Mouse (Mus musculus): ENCODE results near the gene Tulp1. TPM values are rescaled to one million over a fixed set of nuclear protein-coding genes. Genes with fewer than 3 reads are reported as not detected.
"Not testable (repeated sequence)": the region's sequence is repeated elsewhere in the genome, so short reads cannot be mapped to it uniquely, and the experiment has no call there.

Tulp1 gene
- polyA plus RNA-seq, 1 experiment = 0.27 TPM

DNA sequence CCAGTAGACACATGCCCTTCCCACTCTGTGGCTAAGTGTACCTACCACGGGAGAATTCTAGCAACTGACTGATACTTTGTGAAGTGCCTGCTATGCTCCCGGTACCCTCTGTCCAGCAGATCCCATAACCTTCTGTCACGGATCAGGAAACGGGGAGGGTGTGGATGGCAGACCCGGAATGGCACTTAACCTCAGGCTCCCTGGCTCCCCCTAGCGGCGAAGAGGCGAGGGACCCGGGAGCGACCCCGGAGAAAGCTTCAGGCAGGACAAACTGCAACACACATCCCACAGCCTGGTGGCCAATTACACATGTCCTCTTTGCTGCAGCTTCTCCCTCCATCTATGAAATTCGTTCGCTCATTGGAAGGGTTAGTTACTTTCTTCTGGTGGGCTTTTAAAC, 3.4 kb upstream of the Tulp1 start:
- no peaks in the 10 kb centered on the region for H3K79me2 ChIP-seq (ENCODE audit: control insufficient read depth, insufficient read depth)
- TF ChIP-seq CTCF (IDR thresholded peaks at IDR 0.05; ENCODE audit: control insufficient read depth, insufficient read depth, insufficient read length) = peak; percentile 92
- TF ChIP-seq USF1 (IDR thresholded peaks at IDR 0.05; ENCODE audit: low read depth) = no peak
- TF ChIP-seq MYOD1 (IDR thresholded peaks at IDR 0.05; ENCODE audit: control insufficient read depth, insufficient read length, low read depth) = no peak
- no peak for TF ChIP-seq MAX (IDR thresholded peaks at IDR 0.05)
- no peaks in the 10 kb centered on the region for H3K27me3 ChIP-seq (ENCODE audit: control insufficient read depth, insufficient read depth, insufficient read length)
- H3K36me3 ChIP-seq (ENCODE audit: control insufficient read depth, insufficient read depth) = no peaks in the 10 kb centered on the region
- no peaks in the 10 kb centered on the region for H3K79me3 ChIP-seq (ENCODE audit: low read depth)
- H3K4me3 ChIP-seq (ENCODE audit: insufficient read depth, poor library complexity, severe bottlenecking) = no peak overlapping the region
- H3ac ChIP-seq (ENCODE audit: control insufficient read depth, insufficient read length, low read depth) = no peak overlapping the region

DNA sequence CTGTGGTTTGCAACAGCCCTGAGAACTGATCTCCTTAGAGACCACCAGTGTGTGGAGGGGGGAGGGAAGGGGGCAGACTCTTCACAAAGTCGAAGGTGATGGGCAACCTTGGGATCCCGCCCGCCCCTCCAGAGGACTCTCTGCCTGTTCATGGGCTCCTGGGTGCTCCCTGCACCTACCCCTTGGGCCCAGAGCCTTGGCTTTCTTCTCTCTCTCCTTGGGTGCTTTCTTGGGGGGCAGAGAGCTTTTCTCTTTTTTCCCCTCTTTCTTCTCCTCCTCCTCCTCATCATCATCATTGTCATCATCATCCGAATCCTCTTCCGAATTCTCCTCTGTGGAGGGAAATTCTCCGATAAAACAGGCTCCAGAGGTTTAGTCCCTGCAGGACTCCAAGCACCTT, 1.5 kb downstream of the Tulp1 start:
- H3K4me3 ChIP-seq (ENCODE audit: insufficient read depth, poor library complexity, severe bottlenecking) = no peak overlapping the region
- no peaks in the 10 kb centered on the region for H3K36me3 ChIP-seq (ENCODE audit: control insufficient read depth, insufficient read depth)
- TF ChIP-seq CEBPB (IDR thresholded peaks at IDR 0.05; ENCODE audit: low read depth) (no peak), USF1 (IDR thresholded peaks at IDR 0.05; ENCODE audit: low read depth) (no peak), MYOG (IDR thresholded peaks at IDR 0.05; ENCODE audit: control insufficient read depth, extremely low read depth, insufficient read length) (no peak), MYOD1 (IDR thresholded peaks at IDR 0.05; ENCODE audit: control insufficient read depth, insufficient read length, low read depth) (no peak), FOSL1 (IDR thresholded peaks at IDR 0.05; ENCODE audit: insufficient read depth, low read length, poor library complexity, severe bottlenecking) (no peak), CTCF (IDR thresholded peaks at IDR 0.05; ENCODE audit: control insufficient read depth, insufficient read depth, insufficient read length) (no peak), MAX (IDR thresholded peaks at IDR 0.05) (no peak)
- H3K27me3 ChIP-seq (ENCODE audit: control insufficient read depth, insufficient read depth, insufficient read length) = no peaks in the 10 kb centered on the region
- H3K79me3 ChIP-seq (ENCODE audit: low read depth) = no peaks in the 10 kb centered on the region
- H3K79me2 ChIP-seq (ENCODE audit: control insufficient read depth, insufficient read depth) = no peaks in the 10 kb centered on the region
- H3ac ChIP-seq (ENCODE audit: control insufficient read depth, insufficient read length, low read depth) = no peak overlapping the region

DNA sequence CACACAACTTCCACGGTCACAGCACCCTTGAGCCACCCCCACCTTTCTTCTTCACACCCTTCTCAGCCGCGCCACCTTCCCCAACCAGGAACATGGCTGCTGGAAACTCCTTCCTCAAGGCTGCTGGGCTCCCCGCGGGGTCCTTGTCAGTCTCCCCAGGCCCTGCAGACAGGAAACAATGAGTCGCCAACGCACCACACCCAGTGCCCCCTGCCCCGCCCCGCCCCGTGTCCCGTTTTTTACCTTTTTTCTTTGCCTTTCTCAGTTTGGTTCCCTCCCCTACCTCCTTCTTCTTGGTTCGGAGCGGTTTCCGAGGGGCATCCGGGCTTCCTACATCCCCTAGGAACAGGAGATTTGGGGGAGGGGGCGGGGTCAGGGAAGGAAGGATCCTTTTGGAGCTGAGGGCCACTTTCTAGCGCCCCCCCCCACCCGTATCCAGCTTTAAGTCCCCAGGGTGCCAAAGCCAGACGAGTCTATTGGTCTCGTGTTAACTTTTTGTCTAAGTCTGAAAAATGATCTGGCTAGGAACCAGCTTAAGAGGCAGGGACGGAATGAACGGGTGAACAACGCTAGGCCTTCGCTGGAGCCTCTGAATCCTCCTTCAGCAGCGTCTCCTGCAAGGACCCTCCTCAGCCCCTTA, 2.2 kb downstream of the Tulp1 start:
- Histone ChIP-seq H3K27me3 (ENCODE audit: control insufficient read depth, insufficient read depth, insufficient read length) (no peaks in the 10 kb centered on the region), H3K36me3 (ENCODE audit: control insufficient read depth, insufficient read depth) (no peaks in the 10 kb centered on the region), H3ac (ENCODE audit: control insufficient read depth, insufficient read length, low read depth) (no peak overlapping the region), H3K4me3 (ENCODE audit: insufficient read depth, poor library complexity, severe bottlenecking) (no peak overlapping the region), H3K79me2 (ENCODE audit: control insufficient read depth, insufficient read depth) (no peaks in the 10 kb centered on the region), H3K79me3 (ENCODE audit: low read depth) (no peaks in the 10 kb centered on the region)
- TF ChIP-seq MAX (IDR thresholded peaks at IDR 0.05) (no peak), MYOG (IDR thresholded peaks at IDR 0.05; ENCODE audit: control insufficient read depth, extremely low read depth, insufficient read length) (no peak), MYOD1 (IDR thresholded peaks at IDR 0.05; ENCODE audit: control insufficient read depth, insufficient read length, low read depth) (no peak), CEBPB (IDR thresholded peaks at IDR 0.05; ENCODE audit: low read depth) (no peak), USF1 (IDR thresholded peaks at IDR 0.05; ENCODE audit: low read depth) (no peak), FOSL1 (IDR thresholded peaks at IDR 0.05; ENCODE audit: insufficient read depth, low read length, poor library complexity, severe bottlenecking) (no peak), CTCF (IDR thresholded peaks at IDR 0.05; ENCODE audit: control insufficient read depth, insufficient read depth, insufficient read length) (no peak)

DNA sequence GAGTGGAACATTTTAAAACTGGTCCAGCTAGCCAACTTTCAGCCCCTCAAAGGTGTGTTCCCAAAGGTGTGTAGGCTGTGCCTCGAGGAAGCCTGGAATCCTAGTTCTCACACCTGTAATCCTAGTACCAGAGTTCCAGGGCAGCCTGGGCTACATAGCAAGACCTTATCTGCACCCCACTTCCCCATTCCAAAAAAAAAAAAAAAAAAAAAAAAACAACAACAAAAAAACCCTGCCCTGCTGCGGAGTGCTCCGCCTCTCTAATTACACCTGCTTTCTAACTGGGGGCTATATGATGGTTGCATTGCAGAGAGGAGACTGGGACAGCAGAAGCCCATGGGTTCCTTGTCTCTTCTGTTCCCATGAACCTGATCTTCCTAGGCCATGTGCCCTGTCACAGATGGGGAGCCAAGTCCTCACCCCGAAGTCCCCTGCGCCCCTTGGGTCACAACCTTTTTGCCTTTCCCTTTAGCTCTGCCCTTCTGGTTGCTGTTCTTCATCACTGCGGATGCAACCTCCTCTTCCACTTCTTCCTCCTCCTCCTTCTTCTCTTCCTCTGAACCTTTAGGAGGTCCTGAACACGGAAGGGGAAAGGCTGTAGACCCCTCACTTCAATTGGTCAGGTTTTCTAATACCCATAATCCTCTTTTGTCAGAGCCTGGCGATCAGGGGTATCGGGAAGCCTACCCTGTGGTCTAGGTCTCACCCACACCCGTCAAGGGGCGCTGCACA, 2.9 kb downstream of the Tulp1 start:
- H3K79me2 ChIP-seq (ENCODE audit: control insufficient read depth, insufficient read depth) = no peaks in the 10 kb centered on the region
- H3K79me3 ChIP-seq (ENCODE audit: low read depth) = no peaks in the 10 kb centered on the region
- H3K4me3 ChIP-seq (ENCODE audit: insufficient read depth, poor library complexity, severe bottlenecking) = no peak overlapping the region
- no peak for TF ChIP-seq USF1 (IDR thresholded peaks at IDR 0.05; ENCODE audit: low read depth)
- TF ChIP-seq CTCF (IDR thresholded peaks at IDR 0.05; ENCODE audit: control insufficient read depth, insufficient read depth, insufficient read length) = no peak
- no peak for TF ChIP-seq FOSL1 (IDR thresholded peaks at IDR 0.05; ENCODE audit: insufficient read depth, low read length, poor library complexity, severe bottlenecking)
- TF ChIP-seq CEBPB (IDR thresholded peaks at IDR 0.05; ENCODE audit: low read depth) = no peak
- no peak for TF ChIP-seq MYOG (IDR thresholded peaks at IDR 0.05; ENCODE audit: control insufficient read depth, extremely low read depth, insufficient read length)
- TF ChIP-seq MYOD1 (IDR thresholded peaks at IDR 0.05; ENCODE audit: control insufficient read depth, insufficient read length, low read depth) = no peak
- no peak for TF ChIP-seq MAX (IDR thresholded peaks at IDR 0.05)
- H3K36me3 ChIP-seq (ENCODE audit: control insufficient read depth, insufficient read depth) = no peaks in the 10 kb centered on the region
- H3K27me3 ChIP-seq (ENCODE audit: control insufficient read depth, insufficient read depth, insufficient read length) = no peaks in the 10 kb centered on the region
- no peak overlapping the region for H3ac ChIP-seq (ENCODE audit: control insufficient read depth, insufficient read length, low read depth)

DNA sequence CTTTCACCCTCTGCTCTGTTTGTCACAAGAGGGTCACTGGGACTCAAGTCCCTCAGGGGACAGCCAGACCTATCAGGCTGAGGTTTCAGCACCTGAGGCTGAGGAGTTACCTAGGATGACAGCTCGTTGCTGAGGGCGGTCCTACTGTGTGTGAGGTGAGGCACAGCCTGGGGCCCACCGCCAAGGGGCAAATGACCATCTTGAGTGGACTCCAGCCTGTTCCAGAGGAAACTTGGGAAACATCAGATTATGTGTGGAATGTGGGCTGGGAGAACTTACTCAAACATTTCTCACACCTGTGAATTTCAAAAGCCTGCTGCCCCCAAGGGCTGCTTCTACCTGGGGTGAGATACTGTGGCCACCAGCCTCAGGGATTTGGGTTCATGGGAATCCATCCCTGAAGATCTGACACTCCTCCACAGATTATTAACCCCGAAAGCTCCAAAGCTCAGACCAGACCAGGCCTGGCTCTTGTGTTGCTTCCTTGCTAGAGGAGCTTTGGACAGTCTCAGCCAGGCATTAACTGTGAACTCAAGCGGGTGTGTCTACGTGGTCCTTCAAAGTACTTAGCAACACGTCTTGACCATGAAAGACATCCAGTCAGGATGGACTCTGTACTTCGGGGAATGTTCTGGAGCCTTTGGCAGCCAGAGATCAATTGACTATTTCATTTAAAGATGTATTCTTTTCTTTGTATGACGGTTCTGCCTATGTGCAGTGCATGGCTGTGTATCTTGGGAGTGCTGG, 4.3 kb downstream of the Tulp1 start:
- no peak overlapping the region for H3K4me3 ChIP-seq (ENCODE audit: insufficient read depth, poor library complexity, severe bottlenecking)
- no peaks in the 10 kb centered on the region for H3K27me3 ChIP-seq (ENCODE audit: control insufficient read depth, insufficient read depth, insufficient read length)
- no peaks in the 10 kb centered on the region for H3K79me3 ChIP-seq (ENCODE audit: low read depth)
- no peak overlapping the region for H3ac ChIP-seq (ENCODE audit: control insufficient read depth, insufficient read length, low read depth)
- H3K36me3 ChIP-seq (ENCODE audit: control insufficient read depth, insufficient read depth) = no peaks in the 10 kb centered on the region
- no peak for TF ChIP-seq CEBPB (IDR thresholded peaks at IDR 0.05; ENCODE audit: low read depth)
- no peak for TF ChIP-seq USF1 (IDR thresholded peaks at IDR 0.05; ENCODE audit: low read depth)
- TF ChIP-seq MYOG (IDR thresholded peaks at IDR 0.05; ENCODE audit: control insufficient read depth, extremely low read depth, insufficient read length) = no peak
- no peaks in the 10 kb centered on the region for H3K79me2 ChIP-seq (ENCODE audit: control insufficient read depth, insufficient read depth)

DNA sequence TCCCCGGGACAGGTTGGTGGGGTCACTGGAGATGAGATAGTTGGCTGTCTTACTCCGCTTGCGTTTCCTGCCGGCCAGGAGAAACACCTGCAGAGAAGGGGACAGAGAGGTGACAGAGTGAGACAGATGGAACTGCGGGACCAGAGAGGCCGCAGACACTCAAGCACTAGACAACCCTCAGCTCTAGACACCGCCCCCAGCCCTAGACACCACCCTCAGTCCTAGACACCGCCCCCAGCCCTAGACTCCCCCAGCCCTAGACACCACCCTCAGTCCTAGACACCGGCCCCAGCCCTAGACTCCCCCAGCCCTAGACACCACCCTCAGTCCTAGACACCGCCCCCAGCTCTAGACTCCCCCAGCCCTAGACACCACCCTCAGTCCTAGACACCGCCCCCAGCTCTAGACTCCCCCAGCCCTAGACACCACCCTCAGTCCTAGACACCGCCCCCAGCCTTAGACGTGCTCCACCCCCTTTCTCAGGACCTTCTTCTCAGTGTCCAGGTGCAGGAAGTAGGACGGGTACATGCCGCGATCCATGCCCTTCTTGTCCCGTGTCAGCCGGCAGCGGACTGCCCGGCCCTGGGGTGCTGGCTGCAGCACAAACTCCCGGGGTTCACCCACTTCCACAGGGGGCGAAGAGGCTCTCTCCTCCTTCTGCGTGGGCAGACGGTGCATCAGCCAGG, 6.3 kb downstream of the Tulp1 start:
- H3K4me3 ChIP-seq (ENCODE audit: insufficient read depth, poor library complexity, severe bottlenecking); H3K79me2 ChIP-seq (ENCODE audit: control insufficient read depth, insufficient read depth); H3ac ChIP-seq (ENCODE audit: control insufficient read depth, insufficient read length, low read depth); H3K27me3 ChIP-seq (ENCODE audit: control insufficient read depth, insufficient read depth, insufficient read length); H3K36me3 ChIP-seq (ENCODE audit: control insufficient read depth, insufficient read depth); H3K79me3 ChIP-seq (ENCODE audit: low read depth): not testable (repeated sequence)
